Mouse (Mus musculus): ENCODE results near the gene Syn3. TPM values are rescaled to one million over a fixed set of nuclear protein-coding genes. Genes with fewer than 3 reads are reported as not detected.

Syn3 gene
- polyA plus RNA-seq, 1 experiment from 2014 or later = 7.9 TPM

- no peak overlapping the region for H3K4me3 ChIP-seq
- H3K27me3 ChIP-seq = no peaks in the 10 kb centered on the region
- H3K4me2 ChIP-seq (replicated peaks) = no peak overlapping the region
- 83% methylated on average over 7 of the region's 7 CpGs for WGBS
- H3K9ac ChIP-seq = no peak overlapping the region
- ATAC-seq (ENCODE audit: low FRiP score) = no peak
- H3K27ac ChIP-seq = no peak overlapping the region
- H3K4me1 ChIP-seq = peaks cover 20% of the 10 kb centered on the region
- no peaks in the 10 kb centered on the region for H3K9me3 ChIP-seq (replicated peaks)
- peaks cover 2% of the 10 kb centered on the region; the same call in 1 of the 2 replicates for H3K36me3 ChIP-seq
Observed at GRCm38 (mm10) chr10:86340421-86340820, 158.3 kb downstream of the Syn3 start.

GRCm38 (mm10) chr10:86339649-86340379 is 158.9 kb downstream of the Syn3 start:
- H3K9me3 ChIP-seq (replicated peaks) = no peaks in the 10 kb centered on the region
- ATAC-seq (ENCODE audit: low FRiP score) = no peak
- H3K4me2 ChIP-seq (replicated peaks) = no peak overlapping the region
- no peak overlapping the region for H3K27ac ChIP-seq
- H3K27me3 ChIP-seq = no peaks in the 10 kb centered on the region
- no peak overlapping the region for H3K9ac ChIP-seq
- peaks cover 2% of the 10 kb centered on the region; the same call in 1 of the 2 replicates for H3K36me3 ChIP-seq
- peaks cover 21% of the 10 kb centered on the region for H3K4me1 ChIP-seq
- H3K4me3 ChIP-seq = no peak overlapping the region
- 71% methylated on average over 2 of the region's 2 CpGs for WGBS

GRCm38 (mm10) chr10:86339121-86339520 is 159.6 kb downstream of the Syn3 start:
- Histone ChIP-seq H3K9ac (no peak overlapping the region), H3K9me3 (replicated peaks) (no peaks in the 10 kb centered on the region), H3K36me3 (no peaks in the 10 kb centered on the region), H3K27ac (no peak overlapping the region), H3K4me1 (peaks cover 26% of the 10 kb centered on the region), H3K27me3 (no peaks in the 10 kb centered on the region), H3K4me2 (replicated peaks) (no peak overlapping the region), H3K4me3 (no peak overlapping the region)
- ATAC-seq (ENCODE audit: low FRiP score) = no peak
- WGBS = 91% methylated on average over 4 of the region's 4 CpGs

GRCm38 (mm10) chr10:86338121-86338715 is 160.5 kb downstream of the Syn3 start:
- H3K27ac ChIP-seq = no peak overlapping the region
- ATAC-seq (ENCODE audit: low FRiP score) = no peak
- no peak overlapping the region for H3K4me2 ChIP-seq (replicated peaks)
- H3K9me3 ChIP-seq (replicated peaks) = no peaks in the 10 kb centered on the region
- no peaks in the 10 kb centered on the region for H3K36me3 ChIP-seq
- 41% methylated on average over 4 of the region's 4 CpGs for WGBS
- peaks cover 26% of the 10 kb centered on the region for H3K4me1 ChIP-seq
- no peak overlapping the region for H3K9ac ChIP-seq
- H3K4me3 ChIP-seq = no peak overlapping the region
- H3K27me3 ChIP-seq = no peaks in the 10 kb centered on the region

- 42% methylated on average over 2 of the region's 3 CpGs for WGBS
- H3K27me3 ChIP-seq = no peaks in the 10 kb centered on the region
- H3K9me3 ChIP-seq (replicated peaks) = no peaks in the 10 kb centered on the region
- H3K4me2 ChIP-seq (replicated peaks) = no peak overlapping the region
- no peak overlapping the region for H3K27ac ChIP-seq
- H3K36me3 ChIP-seq = no peaks in the 10 kb centered on the region
- no peak for ATAC-seq (ENCODE audit: low FRiP score)
- peaks cover 27% of the 10 kb centered on the region for H3K4me1 ChIP-seq
- no peak overlapping the region for H3K4me3 ChIP-seq
- no peak overlapping the region for H3K9ac ChIP-seq
Observed at GRCm38 (mm10) chr10:86337239-86337638, 161.5 kb downstream of the Syn3 start.

GRCm38 (mm10) chr10:86336506-86336905 is 162.2 kb downstream of the Syn3 start:
- Histone ChIP-seq H3K27me3 (no peaks in the 10 kb centered on the region), H3K9me3 (replicated peaks) (no peaks in the 10 kb centered on the region), H3K27ac (no peak overlapping the region), H3K36me3 (no peaks in the 10 kb centered on the region), H3K4me1 (peaks cover 24% of the 10 kb centered on the region), H3K4me2 (replicated peaks) (no peak overlapping the region), H3K9ac (no peak overlapping the region), H3K4me3 (no peak overlapping the region)
- 73% methylated on average over 1 of the region's 1 CpGs for WGBS
- no peak for ATAC-seq (ENCODE audit: low FRiP score)

GRCm38 (mm10) chr10:86334581-86334980 is 164.1 kb downstream of the Syn3 start:
- H3K4me1 ChIP-seq = peaks cover 24% of the 10 kb centered on the region

GRCm38 (mm10) chr10:86332942-86333341 is 165.8 kb downstream of the Syn3 start:
- H3K4me3 ChIP-seq = no peak overlapping the region
- H3K9me3 ChIP-seq (replicated peaks) = no peaks in the 10 kb centered on the region
- 87% methylated on average over 3 of the region's 3 CpGs for WGBS
- no peaks in the 10 kb centered on the region for H3K27me3 ChIP-seq
- no peak overlapping the region for H3K9ac ChIP-seq
- no peak overlapping the region for H3K4me2 ChIP-seq (replicated peaks)
- H3K4me1 ChIP-seq = peaks cover 21% of the 10 kb centered on the region
- no peak overlapping the region for H3K27ac ChIP-seq
- no peak for ATAC-seq (ENCODE audit: low FRiP score)
- H3K36me3 ChIP-seq = no peaks in the 10 kb centered on the region

More at GRCm38 (mm10) chr10:86334581-86334980, 164.1 kb downstream of the Syn3 start:
- Histone ChIP-seq H3K36me3 (no peaks in the 10 kb centered on the region), H3K9ac (no peak overlapping the region), H3K27me3 (no peaks in the 10 kb centered on the region), H3K4me2 (replicated peaks) (no peak overlapping the region), H3K9me3 (replicated peaks) (no peaks in the 10 kb centered on the region), H3K27ac (no peak overlapping the region), H3K4me3 (no peak overlapping the region)
- ATAC-seq (ENCODE audit: low FRiP score) = no peak
- WGBS = 27% methylated on average over 8 of the region's 8 CpGs

GRCm38 (mm10) chr10:86331681-86332281 is 166.9 kb downstream of the Syn3 start:
- Histone ChIP-seq H3K4me3 (no peak overlapping the region), H3K9ac (no peak overlapping the region), H3K4me1 (peaks cover 21% of the 10 kb centered on the region), H3K4me2 (replicated peaks) (no peak overlapping the region), H3K9me3 (replicated peaks) (no peaks in the 10 kb centered on the region), H3K27ac (no peak overlapping the region), H3K36me3 (no peaks in the 10 kb centered on the region), H3K27me3 (no peaks in the 10 kb centered on the region)
- 61% methylated on average over 7 of the region's 7 CpGs for WGBS
- no peak for ATAC-seq (ENCODE audit: low FRiP score)

- Histone ChIP-seq H3K9ac (no peak overlapping the region; the same call in 1 of the 2 replicates), H3K4me3 (no peak overlapping the region), H3K27me3 (no peaks in the 10 kb centered on the region), H3K9me3 (replicated peaks) (no peaks in the 10 kb centered on the region), H3K27ac (no peak overlapping the region; the same call in 1 of the 2 replicates), H3K4me2 (replicated peaks) (no peak overlapping the region), H3K4me1 (peaks cover 17% of the 10 kb centered on the region), H3K36me3 (no peaks in the 10 kb centered on the region)
- no peak for ATAC-seq (ENCODE audit: low FRiP score)
- WGBS = 60% methylated on average over 5 of the region's 5 CpGs
Observed at GRCm38 (mm10) chr10:86330993-86331680, 167.6 kb downstream of the Syn3 start.

GRCm38 (mm10) chr10:86329241-86329882 is 169.3 kb downstream of the Syn3 start:
- Histone ChIP-seq H3K36me3 (no peaks in the 10 kb centered on the region), H3K27ac (no peak overlapping the region), H3K9me3 (replicated peaks) (no peaks in the 10 kb centered on the region), H3K4me2 (replicated peaks) (no peak overlapping the region), H3K4me3 (no peak overlapping the region), H3K4me1 (peaks cover 15% of the 10 kb centered on the region), H3K27me3 (no peaks in the 10 kb centered on the region), H3K9ac (no peak overlapping the region)
- 89% methylated on average over 8 of the region's 8 CpGs for WGBS
- ATAC-seq (ENCODE audit: low FRiP score) = no peak

- Histone ChIP-seq H3K4me3 (no peak overlapping the region), H3K4me1 (peaks cover 14% of the 10 kb centered on the region), H3K36me3 (no peaks in the 10 kb centered on the region), H3K4me2 (replicated peaks) (no peak overlapping the region), H3K9ac (no peak overlapping the region), H3K27ac (no peak overlapping the region), H3K9me3 (replicated peaks) (no peaks in the 10 kb centered on the region), H3K27me3 (no peaks in the 10 kb centered on the region)
- WGBS = 78% methylated on average over 2 of the region's 2 CpGs
- ATAC-seq (ENCODE audit: low FRiP score) = no peak
Observed at GRCm38 (mm10) chr10:86328691-86329090, 170.0 kb downstream of the Syn3 start.

All from hindbrain, embryonic 12.5 days (tissue).